Mouse (Mus musculus) forebrain, embryonic 13.5 days (tissue): Measurements from ENCODE around the gene Cacna2d4. TPM values are rescaled to one million over a fixed set of nuclear protein-coding genes. Genes with fewer than 3 reads are reported as not detected.

Experiments used
- ATAC-seq: fragments of 200-750 bp; cut with Nextera tagmentation; 2 replicates; pipeline ENCODE4 v1.8.0; 2017
- H3K27ac ChIP-seq: fragments of 300-500 bp; sonication (generic); 2 replicates; pipeline ENCODE4 v1.5.1; 2015; ENCODE audit warnings: inconsistent platforms, mild to moderate bottlenecking, moderate library complexity
- H3K27me3 ChIP-seq: fragments of 300-500 bp; sonication (generic); 2 replicates; pipeline ENCODE4 v1.6.1; 2015; ENCODE audit warnings: mild to moderate bottlenecking, inconsistent platforms
- H3K36me3 ChIP-seq: fragments of 300-500 bp; sonication (generic); 2 replicates; pipeline ENCODE4 v1.6.1; 2015; ENCODE audit warnings: mild to moderate bottlenecking, inconsistent platforms; ENCODE audit not compliant: poor library complexity, severe bottlenecking
- H3K4me1 ChIP-seq: fragments of 300-500 bp; sonication (generic); 2 replicates; pipeline ENCODE4 v1.6.1; 2015; ENCODE audit warnings: inconsistent platforms
- H3K4me2 ChIP-seq: fragments of 300-500 bp; sonication (generic); 2 replicates; pipeline ENCODE4 v1.6.1; 2015; ENCODE audit warnings: inconsistent platforms, mild to moderate bottlenecking, moderate library complexity
- H3K4me3 ChIP-seq: fragments of 300-500 bp; sonication (generic); 2 replicates; pipeline ENCODE4 v1.5.1; 2015; ENCODE audit warnings: mild to moderate bottlenecking, inconsistent platforms
- H3K9ac ChIP-seq: fragments of 300-500 bp; sonication (generic); 2 replicates; pipeline ENCODE4 v1.6.1; 2015; ENCODE audit warnings: mild to moderate bottlenecking, inconsistent platforms
- H3K9me3 ChIP-seq: fragments of 300-500 bp; sonication (generic); replicated peaks from 2 replicates; pipeline ENCODE4 v1.6.1; 2016; ENCODE audit warnings: inconsistent platforms
- WGBS: fragments of 180-500 bp; shearing (Covaris S2); methylation state at CpG from one replicate; pipeline ENCODE4 v1.1.7; 2015; 5-methylcytosine and 5-hydroxymethylcytosine counted together
- polyA plus RNA-seq: library from polyadenylated mRNA; unstranded; fragments of >200 nt; fragmentation: Nextera tagmentation; extraction: Ambion mirVana; gene quantifications from 2 replicates; pipeline ENCODE4 v1.2.1, GENCODE M21; 2015

Gene Cacna2d4
- 0.12 and 0.33 TPM in 2 replicates for polyA plus RNA-seq

DNA sequence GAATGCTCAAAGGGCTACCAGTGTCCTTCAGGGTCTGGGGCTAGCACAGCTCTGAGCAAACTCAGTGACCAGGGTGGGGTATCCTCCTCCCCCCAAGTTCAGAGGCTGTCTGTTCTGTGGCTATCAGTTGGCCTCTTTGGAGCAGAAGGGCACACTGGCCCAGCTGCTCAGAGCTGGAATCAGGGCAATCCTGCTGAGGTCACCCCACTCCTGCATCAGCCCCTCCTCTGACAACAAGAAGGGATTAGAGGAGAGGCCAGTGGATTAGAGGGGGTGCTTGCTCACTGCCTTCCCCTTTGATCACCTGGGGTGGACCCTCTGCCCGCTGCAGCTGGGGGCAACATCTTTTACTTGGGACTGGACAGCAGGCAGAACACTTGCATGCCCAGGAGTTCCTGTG is at the start of gene Cacna2d4:
TSS of gene Cacna2d4 (plus strand) at position 286 of the 400 bp plus-strand sequence.
- Histone ChIP-seq H3K27me3 (no peaks in the 10 kb centered on the region), H3K4me1 (peaks cover 23% of the 10 kb centered on the region), H3K36me3 (no peaks in the 10 kb centered on the region), H3K4me3 (no peak within 1 kb of the TSS), H3K27ac (peak within 1 kb of the TSS; percentile 40; the same call in 1 of the 2 replicates), H3K9me3 (no peaks in the 10 kb centered on the region), H3K4me2 (no peak within 1 kb of the TSS), H3K9ac (no peak within 1 kb of the TSS)
- ATAC-seq = no peak
- 44% methylated on average over 1 of the region's 1 CpGs for WGBS

- ATAC-seq = no peak
- Histone ChIP-seq H3K4me3 (no peak overlapping the region), H3K9me3 (no peaks in the 10 kb centered on the region), H3K4me1 (no peaks in the 10 kb centered on the region), H3K36me3 (peaks cover 46% of the 10 kb centered on the region), H3K4me2 (no peak overlapping the region), H3K27ac (no peak overlapping the region), H3K27me3 (no peaks in the 10 kb centered on the region), H3K9ac (no peak overlapping the region)
- 56% methylated on average over 8 of the region's 8 CpGs for WGBS
Measured at GRCm38 (mm10) chr6:119186658-119187057, 49.7 kb upstream of the Cacna2d4 start.

DNA sequence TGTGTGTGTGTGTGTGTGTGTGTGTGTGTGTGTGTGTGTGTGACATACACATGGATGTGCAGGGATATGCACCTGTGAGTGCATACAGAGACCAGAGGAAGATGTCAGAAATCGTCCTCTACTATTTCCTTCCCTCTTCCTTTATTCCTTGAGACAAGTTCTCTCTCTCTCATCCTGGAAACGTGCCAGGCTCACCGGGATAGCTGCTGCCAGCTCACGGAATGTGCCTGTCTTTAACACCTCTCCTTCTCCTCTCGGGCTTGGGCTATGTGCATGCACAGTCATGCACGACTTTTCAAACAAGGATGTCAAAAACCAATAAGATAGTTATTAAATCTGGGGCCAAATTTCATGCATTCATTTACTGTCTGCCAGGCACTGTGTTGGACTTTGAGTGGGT is 48.7 kb upstream of the Cacna2d4 start:
- no peaks in the 10 kb centered on the region for H3K4me1 ChIP-seq
- ATAC-seq = no peak
- H3K36me3 ChIP-seq = peaks cover 55% of the 10 kb centered on the region
- 58% methylated on average over 6 of the region's 6 CpGs for WGBS
- H3K4me2 ChIP-seq = no peak overlapping the region
- H3K27ac ChIP-seq = no peak overlapping the region
- H3K9me3 ChIP-seq = no peaks in the 10 kb centered on the region
- H3K9ac ChIP-seq = no peak overlapping the region
- H3K4me3 ChIP-seq = no peak overlapping the region
- H3K27me3 ChIP-seq = no peaks in the 10 kb centered on the region

DNA sequence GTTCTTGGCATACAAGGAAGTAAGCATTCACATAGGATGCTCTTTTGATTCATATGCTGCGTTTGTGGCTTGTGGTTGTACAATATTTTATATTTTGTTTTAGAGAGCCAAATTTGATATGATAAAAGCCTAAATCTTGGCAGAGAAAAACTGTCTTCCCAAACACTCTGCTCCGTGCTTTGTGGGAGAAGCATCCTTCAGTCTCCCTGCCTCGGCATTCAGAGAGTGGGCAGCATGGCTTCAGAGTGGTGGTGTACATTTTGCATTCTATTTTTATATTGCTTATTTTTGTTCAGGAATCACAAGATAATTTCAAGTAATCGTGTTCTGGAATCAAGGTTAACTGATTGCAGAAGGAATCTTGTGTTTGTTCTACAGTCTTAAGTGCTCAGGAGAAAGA is 44.8 kb upstream of the Cacna2d4 start:
- Histone ChIP-seq H3K4me2 (no peak overlapping the region), H3K9me3 (no peaks in the 10 kb centered on the region), H3K36me3 (peaks cover 69% of the 10 kb centered on the region), H3K27me3 (no peaks in the 10 kb centered on the region), H3K27ac (no peak overlapping the region), H3K4me3 (no peak overlapping the region), H3K9ac (no peak overlapping the region), H3K4me1 (no peaks in the 10 kb centered on the region; the same call in 1 of the 2 replicates)
- 93% methylated on average over 4 of the region's 4 CpGs for WGBS
- ATAC-seq = no peak

DNA sequence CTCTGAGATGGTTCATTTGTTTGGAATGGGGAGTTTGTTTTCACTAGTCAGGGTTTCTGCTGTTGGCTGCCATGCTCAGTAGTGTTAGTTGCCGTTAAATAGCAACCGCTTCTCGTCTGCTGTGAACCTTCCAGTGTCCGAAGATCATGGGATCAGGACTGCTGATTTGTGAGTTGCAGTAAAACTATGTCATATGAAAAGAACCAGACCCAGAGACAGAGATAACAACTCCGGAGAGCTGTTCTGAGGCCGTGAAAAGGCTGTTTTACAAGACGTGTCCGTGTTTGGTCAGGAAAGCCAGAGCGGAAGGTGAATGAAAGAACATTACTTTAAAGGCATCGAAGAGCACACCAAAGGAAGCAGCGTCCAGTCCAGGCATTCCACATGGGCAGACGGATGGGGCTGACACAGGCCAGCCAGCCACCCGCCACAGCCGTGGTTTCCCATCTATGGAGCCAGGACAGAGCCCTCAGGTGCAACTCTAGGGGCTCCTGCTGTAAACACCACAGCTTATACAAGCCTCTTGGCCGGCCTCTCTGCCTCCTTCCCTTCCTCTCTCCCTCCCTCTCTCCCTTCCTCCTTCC is 42.7 kb upstream of the Cacna2d4 start:
- ATAC-seq = no peak
- Histone ChIP-seq H3K4me3 (no peak overlapping the region), H3K9ac (no peak overlapping the region), H3K4me2 (no peak overlapping the region), H3K36me3 (peaks cover 66% of the 10 kb centered on the region), H3K27ac (no peak overlapping the region), H3K4me1 (peaks cover 20% of the 10 kb centered on the region), H3K27me3 (no peaks in the 10 kb centered on the region), H3K9me3 (no peaks in the 10 kb centered on the region)
- WGBS = 92% methylated on average over 15 of the region's 15 CpGs

DNA sequence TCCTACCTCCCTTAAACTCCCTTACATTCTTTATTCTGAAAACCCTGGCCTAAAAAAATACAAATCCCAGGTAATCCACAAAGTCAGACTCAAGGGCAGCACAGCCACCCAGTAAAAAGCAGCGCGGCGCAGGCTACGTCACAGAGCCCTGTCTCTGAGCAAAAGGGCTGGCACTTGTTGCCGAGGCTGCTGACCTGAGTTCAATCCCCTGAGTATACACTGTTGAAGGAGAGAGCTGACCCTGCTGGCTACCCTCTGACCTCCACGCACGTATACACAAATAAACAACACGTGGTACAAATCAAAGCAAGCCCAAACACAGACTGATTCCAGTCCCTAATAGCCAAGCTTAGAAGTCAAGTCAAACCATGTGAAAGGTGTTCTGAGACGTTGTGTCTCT is 42.2 kb upstream of the Cacna2d4 start:
- Histone ChIP-seq H3K4me1 (peaks cover 25% of the 10 kb centered on the region), H3K4me2 (no peak overlapping the region), H3K27me3 (no peaks in the 10 kb centered on the region), H3K9ac (no peak overlapping the region), H3K4me3 (no peak overlapping the region), H3K27ac (no peak overlapping the region), H3K9me3 (no peaks in the 10 kb centered on the region), H3K36me3 (peaks cover 65% of the 10 kb centered on the region)
- WGBS = 93% methylated on average over 9 of the region's 9 CpGs
- no peak for ATAC-seq

- no peak overlapping the region for H3K9ac ChIP-seq
- H3K9me3 ChIP-seq = no peaks in the 10 kb centered on the region
- no peak overlapping the region for H3K4me2 ChIP-seq
- H3K27me3 ChIP-seq = no peaks in the 10 kb centered on the region
- H3K27ac ChIP-seq = no peak overlapping the region
- H3K4me1 ChIP-seq = peaks cover 29% of the 10 kb centered on the region
- WGBS = 91% methylated on average over 7 of the region's 7 CpGs
- ATAC-seq = no peak
- no peak overlapping the region for H3K4me3 ChIP-seq
- H3K36me3 ChIP-seq = peaks cover 61% of the 10 kb centered on the region
Measured at GRCm38 (mm10) chr6:119194601-119195000, 41.7 kb upstream of the Cacna2d4 start.

- H3K4me3 ChIP-seq = no peak within 1 kb of the TSS
- WGBS = 86% methylated on average over 17 of the region's 17 CpGs
- H3K4me2 ChIP-seq = no peak within 1 kb of the TSS
- no peaks in the 10 kb centered on the region for H3K9me3 ChIP-seq
- no peak within 1 kb of the TSS for H3K27ac ChIP-seq
- H3K9ac ChIP-seq = no peak within 1 kb of the TSS
- H3K36me3 ChIP-seq = peaks cover 51% of the 10 kb centered on the region
- H3K27me3 ChIP-seq = no peaks in the 10 kb centered on the region
- ATAC-seq = no peak
- peaks cover 35% of the 10 kb centered on the region for H3K4me1 ChIP-seq
Measured at GRCm38 (mm10) chr6:119196382-119197305, 39.7 kb upstream of the Cacna2d4 start, which contains the start of gene Cacna1c. Gene Cacna1c (minus strand): TSS chr6:119196418.

DNA sequence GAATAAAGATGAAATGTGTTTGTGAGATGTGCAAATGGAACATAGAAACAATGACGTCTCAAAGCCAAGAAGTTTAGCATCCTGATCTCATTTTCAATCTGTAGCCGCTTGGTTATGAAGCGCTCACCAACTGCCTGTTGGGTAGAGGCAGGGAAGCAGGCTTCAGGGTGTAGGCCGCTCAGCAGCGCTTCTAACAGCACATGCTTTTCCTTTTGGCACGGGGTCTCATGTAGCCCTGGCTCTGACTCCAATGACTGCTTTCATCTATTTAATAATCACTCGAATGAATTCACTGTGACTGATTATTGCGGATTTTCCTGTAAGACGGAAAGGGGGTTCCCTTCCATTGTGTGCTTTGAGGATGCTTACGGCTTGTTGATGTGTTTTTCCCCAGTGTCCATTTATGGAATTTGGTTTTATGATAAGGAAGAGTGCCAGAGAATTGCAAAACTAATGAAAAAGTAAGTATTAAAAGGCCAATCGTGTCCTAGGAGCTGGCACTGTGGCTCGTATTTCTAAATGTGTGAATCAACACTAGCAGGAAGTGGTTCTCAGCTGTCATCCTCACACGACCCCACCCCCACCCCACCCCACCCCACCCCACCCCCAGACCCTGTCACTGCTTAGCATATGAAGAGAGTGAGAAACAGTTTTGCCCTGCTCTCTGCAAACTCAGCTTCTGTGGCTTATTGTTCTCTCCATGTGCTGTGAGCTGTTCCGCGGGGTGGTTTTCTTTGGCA is 37.6 kb upstream of the Cacna2d4 start:
- Histone ChIP-seq H3K36me3 (peaks cover 46% of the 10 kb centered on the region), H3K4me2 (peak overlapping the region; percentile 20; the same call in 1 of the 2 replicates), H3K27ac (peak overlapping the region; percentile 65), H3K4me1 (peaks cover 35% of the 10 kb centered on the region), H3K4me3 (no peak overlapping the region), H3K9ac (no peak overlapping the region), H3K9me3 (no peaks in the 10 kb centered on the region), H3K27me3 (no peaks in the 10 kb centered on the region)
- peak; percentile 86 for ATAC-seq
- WGBS = 26% methylated on average over 15 of the region's 15 CpGs

DNA sequence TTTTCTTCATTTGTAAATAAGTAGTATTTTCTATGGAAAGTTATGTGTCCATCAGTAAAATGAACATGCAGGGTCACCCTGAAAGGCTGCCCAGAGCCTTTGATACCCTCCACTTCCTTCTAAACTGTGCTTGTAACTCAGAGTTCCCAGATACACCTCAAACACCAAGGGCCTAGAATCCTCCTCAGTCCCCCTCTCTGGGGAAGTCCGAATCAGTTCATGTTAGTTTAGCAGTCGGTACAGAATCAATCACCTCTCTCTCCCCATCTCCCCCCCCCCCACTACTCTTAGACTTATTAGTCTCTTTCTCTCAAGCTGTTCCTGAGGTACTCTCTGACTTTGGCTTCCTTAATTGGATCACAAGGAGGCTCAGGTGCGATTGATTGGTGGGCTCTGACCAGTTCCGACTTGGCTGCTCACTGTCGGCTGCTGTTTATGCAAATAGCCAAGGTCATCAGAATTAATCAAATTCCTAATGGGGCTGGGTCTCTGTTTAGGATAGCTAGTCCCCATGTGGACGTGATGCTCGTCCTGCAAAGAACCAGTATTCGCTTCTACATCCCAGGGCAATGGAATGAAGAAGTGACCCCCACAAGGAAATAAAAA is 36.9 kb upstream of the Cacna2d4 start:
- 0 out of 2 replicates have a peak overlapping the region, but pooled peaks have one; percentile 20 for H3K4me2 ChIP-seq

DNA sequence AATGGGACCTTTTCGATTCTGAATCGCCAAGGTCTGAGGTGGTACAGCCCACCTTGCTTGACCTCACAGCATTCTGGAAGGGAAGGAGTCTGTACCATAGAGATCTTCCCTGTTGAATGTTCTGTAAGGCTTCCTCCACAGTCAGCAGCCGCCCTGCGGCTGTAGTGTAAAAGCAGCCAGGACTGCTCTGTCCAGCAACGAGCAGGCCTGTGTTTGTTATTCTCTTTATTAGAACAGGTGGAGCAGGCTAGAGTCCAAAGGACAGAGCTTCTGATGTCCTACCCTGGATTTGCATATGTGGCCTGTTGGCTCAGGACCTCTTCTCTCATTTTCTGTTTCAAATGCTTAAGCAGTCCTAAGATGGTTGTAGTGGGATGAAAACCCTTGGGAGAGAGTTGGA is 36.0 kb upstream of the Cacna2d4 start:
- H3K27ac ChIP-seq = no peak overlapping the region
- no peak overlapping the region for H3K4me3 ChIP-seq
- peaks cover 37% of the 10 kb centered on the region for H3K4me1 ChIP-seq
- no peak overlapping the region for H3K4me2 ChIP-seq
- WGBS = 80% methylated on average over 5 of the region's 5 CpGs
- no peaks in the 10 kb centered on the region for H3K9me3 ChIP-seq
- no peak overlapping the region for H3K9ac ChIP-seq
- no peaks in the 10 kb centered on the region for H3K27me3 ChIP-seq
- ATAC-seq = no peak
- peaks cover 45% of the 10 kb centered on the region for H3K36me3 ChIP-seq

More for the DNA sequence above, 36.9 kb upstream of the Cacna2d4 start:
- Histone ChIP-seq H3K4me1 (peaks cover 35% of the 10 kb centered on the region), H3K36me3 (peaks cover 45% of the 10 kb centered on the region), H3K27ac (peak overlapping the region; percentile 59; the same call in 1 of the 2 replicates), H3K4me3 (no peak overlapping the region), H3K9ac (no peak overlapping the region), H3K9me3 (no peaks in the 10 kb centered on the region), H3K27me3 (no peaks in the 10 kb centered on the region)
- WGBS = 24% methylated on average over 8 of the region's 8 CpGs
- peak; percentile 42 for ATAC-seq
